Mouse (Mus musculus): ENCODE measurements at regions not wholly inside any gene's neighbourhood (a gene's known extent, or its start where the extent isn't known, plus 50 kb on each side); places are given as distances from the start of the nearest gene placed in this dataset.

GRCm38 (mm10) chr4:56035543-56035942, 503.3 kb upstream of the Klf4 start:
- H3K36me3 ChIP-seq (ENCODE audit: control insufficient read depth, insufficient read depth, low read length): no peaks in the 10 kb centered on the region
- no peak overlapping the region for H3K4me3 ChIP-seq (ENCODE audit: low read depth, low read length)
- no peaks in the 10 kb centered on the region for H3K9me3 ChIP-seq (ENCODE audit: control insufficient read depth, low read length)
- no peaks in the 10 kb centered on the region for H3K4me1 ChIP-seq (ENCODE audit: control insufficient read depth, insufficient read depth, low read length)
- H3K27me3 ChIP-seq (ENCODE audit: control insufficient read depth, insufficient read depth, low read length): no peaks in the 10 kb centered on the region
- H3K27ac ChIP-seq (replicated peaks; ENCODE audit: low read depth, low read length): no peak overlapping the region
- DNase-seq (ENCODE audit: low spot score) (no peak), ATAC-seq (ENCODE audit: insufficient number of reproducible peaks, low FRiP score, low TSS enrichment, low read depth) (no peak)
- H3K4me2 ChIP-seq (ENCODE audit: low read depth, severe bottlenecking): no peak overlapping the region
- 72% methylated on average over 5 of the region's 5 CpGs for WGBS
- H3K9ac ChIP-seq (ENCODE audit: low read length): no peak overlapping the region

GRCm38 (mm10) chr4:56028441-56028840, 496.2 kb upstream of the Klf4 start:
- Histone ChIP-seq H3K9ac (ENCODE audit: low read length) (no peak overlapping the region), H3K4me2 (ENCODE audit: low read depth, severe bottlenecking) (no peak overlapping the region), H3K27me3 (ENCODE audit: control insufficient read depth, insufficient read depth, low read length) (no peaks in the 10 kb centered on the region), H3K27ac (replicated peaks; ENCODE audit: low read depth, low read length) (no peak overlapping the region), H3K36me3 (ENCODE audit: control insufficient read depth, insufficient read depth, low read length) (no peaks in the 10 kb centered on the region), H3K9me3 (ENCODE audit: control insufficient read depth, low read length) (no peaks in the 10 kb centered on the region), H3K4me1 (ENCODE audit: control insufficient read depth, insufficient read depth, low read length) (no peaks in the 10 kb centered on the region), H3K4me3 (ENCODE audit: low read depth, low read length) (no peak overlapping the region)
- DNase-seq (ENCODE audit: low spot score) (no peak), ATAC-seq (ENCODE audit: insufficient number of reproducible peaks, low FRiP score, low TSS enrichment, low read depth) (no peak)
- WGBS: 85% methylated on average over 3 of the region's 3 CpGs

GRCm38 (mm10) chr4:56027258-56027657, 495.0 kb upstream of the Klf4 start:
- no peak for DNase-seq (ENCODE audit: low spot score)

GRCm38 (mm10) chr4:56024478-56024877, 492.2 kb upstream of the Klf4 start:
- Histone ChIP-seq H3K36me3 (ENCODE audit: control insufficient read depth, insufficient read depth, low read length) (no peaks in the 10 kb centered on the region), H3K4me3 (ENCODE audit: low read depth, low read length) (no peak overlapping the region), H3K9ac (ENCODE audit: low read length) (no peak overlapping the region), H3K9me3 (ENCODE audit: control insufficient read depth, low read length) (no peaks in the 10 kb centered on the region), H3K4me1 (ENCODE audit: control insufficient read depth, insufficient read depth, low read length) (no peaks in the 10 kb centered on the region), H3K27ac (replicated peaks; ENCODE audit: low read depth, low read length) (no peak overlapping the region), H3K27me3 (ENCODE audit: control insufficient read depth, insufficient read depth, low read length) (no peaks in the 10 kb centered on the region), H3K4me2 (ENCODE audit: low read depth, severe bottlenecking) (no peak overlapping the region)
- no peak for DNase-seq (ENCODE audit: low spot score)
- no peak for ATAC-seq (ENCODE audit: insufficient number of reproducible peaks, low FRiP score, low TSS enrichment, low read depth)

More at GRCm38 (mm10) chr4:56027258-56027657, 495.0 kb upstream of the Klf4 start:
- no peak overlapping the region for H3K9ac ChIP-seq (ENCODE audit: low read length)
- 89% methylated on average over 6 of the region's 6 CpGs for WGBS
- no peaks in the 10 kb centered on the region for H3K4me1 ChIP-seq (ENCODE audit: control insufficient read depth, insufficient read depth, low read length)
- H3K4me3 ChIP-seq (ENCODE audit: low read depth, low read length): no peak overlapping the region
- H3K36me3 ChIP-seq (ENCODE audit: control insufficient read depth, insufficient read depth, low read length): no peaks in the 10 kb centered on the region
- H3K4me2 ChIP-seq (ENCODE audit: low read depth, severe bottlenecking): no peak overlapping the region
- no peak for ATAC-seq (ENCODE audit: insufficient number of reproducible peaks, low FRiP score, low TSS enrichment, low read depth)
- H3K27ac ChIP-seq (replicated peaks; ENCODE audit: low read depth, low read length): no peak overlapping the region
- no peaks in the 10 kb centered on the region for H3K9me3 ChIP-seq (ENCODE audit: control insufficient read depth, low read length)
- H3K27me3 ChIP-seq (ENCODE audit: control insufficient read depth, insufficient read depth, low read length): no peaks in the 10 kb centered on the region

- no peak overlapping the region for H3K4me2 ChIP-seq (ENCODE audit: low read depth, severe bottlenecking)
- H3K36me3 ChIP-seq (ENCODE audit: control insufficient read depth, insufficient read depth, low read length): no peaks in the 10 kb centered on the region
- no peaks in the 10 kb centered on the region for H3K4me1 ChIP-seq (ENCODE audit: control insufficient read depth, insufficient read depth, low read length)
- H3K27ac ChIP-seq (replicated peaks; ENCODE audit: low read depth, low read length): no peak overlapping the region
- no peak overlapping the region for H3K9ac ChIP-seq (ENCODE audit: low read length)
- no peaks in the 10 kb centered on the region for H3K9me3 ChIP-seq (ENCODE audit: control insufficient read depth, low read length)
- no peaks in the 10 kb centered on the region for H3K27me3 ChIP-seq (ENCODE audit: control insufficient read depth, insufficient read depth, low read length)
- DNase-seq (ENCODE audit: low spot score) (no peak), ATAC-seq (ENCODE audit: insufficient number of reproducible peaks, low FRiP score, low TSS enrichment, low read depth) (no peak)
- WGBS: 92% methylated on average over 8 of the region's 8 CpGs
- H3K4me3 ChIP-seq (ENCODE audit: low read depth, low read length): no peak overlapping the region
These were observed 485.9 kb upstream of the Klf4 start for GRCm38 (mm10) chr4:56018212-56018611.

GRCm38 (mm10) chr4:56015481-56015880, 483.2 kb upstream of the Klf4 start:
- Histone ChIP-seq H3K9ac (ENCODE audit: low read length) (no peak overlapping the region), H3K27me3 (ENCODE audit: control insufficient read depth, insufficient read depth, low read length) (no peaks in the 10 kb centered on the region), H3K4me2 (ENCODE audit: low read depth, severe bottlenecking) (no peak overlapping the region), H3K36me3 (ENCODE audit: control insufficient read depth, insufficient read depth, low read length) (no peaks in the 10 kb centered on the region), H3K4me3 (ENCODE audit: low read depth, low read length) (no peak overlapping the region), H3K9me3 (ENCODE audit: control insufficient read depth, low read length) (no peaks in the 10 kb centered on the region), H3K4me1 (ENCODE audit: control insufficient read depth, insufficient read depth, low read length) (no peaks in the 10 kb centered on the region), H3K27ac (replicated peaks; ENCODE audit: low read depth, low read length) (no peak overlapping the region)
- 91% methylated on average over 7 of the region's 7 CpGs for whole genome bisulfite sequencing
- no peak for DNase-seq (ENCODE audit: low spot score)
- no peak for ATAC-seq (ENCODE audit: insufficient number of reproducible peaks, low FRiP score, low TSS enrichment, low read depth)

- Histone ChIP-seq H3K36me3 (ENCODE audit: control insufficient read depth, insufficient read depth, low read length) (no peaks in the 10 kb centered on the region), H3K9ac (ENCODE audit: low read length) (no peak overlapping the region), H3K4me3 (ENCODE audit: low read depth, low read length) (no peak overlapping the region), H3K27ac (replicated peaks; ENCODE audit: low read depth, low read length) (no peak overlapping the region), H3K4me1 (ENCODE audit: control insufficient read depth, insufficient read depth, low read length) (no peaks in the 10 kb centered on the region), H3K4me2 (ENCODE audit: low read depth, severe bottlenecking) (no peak overlapping the region), H3K9me3 (ENCODE audit: control insufficient read depth, low read length) (no peaks in the 10 kb centered on the region), H3K27me3 (ENCODE audit: control insufficient read depth, insufficient read depth, low read length) (no peaks in the 10 kb centered on the region)
- ATAC-seq (ENCODE audit: insufficient number of reproducible peaks, low FRiP score, low TSS enrichment, low read depth) (no peak), DNase-seq (ENCODE audit: low spot score) (no peak)
- WGBS: 76% methylated on average over 2 of the region's 2 CpGs
These were observed 476.0 kb upstream of the Klf4 start for GRCm38 (mm10) chr4:56008287-56008686.

- no peaks in the 10 kb centered on the region for H3K36me3 ChIP-seq (ENCODE audit: control insufficient read depth, insufficient read depth, low read length)
- WGBS: 81% methylated on average over 5 of the region's 5 CpGs
- ATAC-seq (ENCODE audit: insufficient number of reproducible peaks, low FRiP score, low TSS enrichment, low read depth) (no peak), DNase-seq (ENCODE audit: low spot score) (no peak)
- H3K9me3 ChIP-seq (ENCODE audit: control insufficient read depth, low read length): no peaks in the 10 kb centered on the region
- no peak overlapping the region for H3K9ac ChIP-seq (ENCODE audit: low read length)
- H3K27me3 ChIP-seq (ENCODE audit: control insufficient read depth, insufficient read depth, low read length): no peaks in the 10 kb centered on the region
- no peak overlapping the region for H3K4me2 ChIP-seq (ENCODE audit: low read depth, severe bottlenecking)
- H3K27ac ChIP-seq (replicated peaks; ENCODE audit: low read depth, low read length): no peak overlapping the region
- no peak overlapping the region for H3K4me3 ChIP-seq (ENCODE audit: low read depth, low read length)
- H3K4me1 ChIP-seq (ENCODE audit: control insufficient read depth, insufficient read depth, low read length): no peaks in the 10 kb centered on the region
These were observed 472.0 kb upstream of the Klf4 start for GRCm38 (mm10) chr4:56004227-56004626.

- Histone ChIP-seq H3K9me3 (ENCODE audit: control insufficient read depth, low read length) (no peaks in the 10 kb centered on the region), H3K4me1 (ENCODE audit: control insufficient read depth, insufficient read depth, low read length) (no peaks in the 10 kb centered on the region), H3K27me3 (ENCODE audit: control insufficient read depth, insufficient read depth, low read length) (no peaks in the 10 kb centered on the region), H3K36me3 (ENCODE audit: control insufficient read depth, insufficient read depth, low read length) (no peaks in the 10 kb centered on the region), H3K4me2 (ENCODE audit: low read depth, severe bottlenecking) (no peak overlapping the region), H3K4me3 (ENCODE audit: low read depth, low read length) (no peak overlapping the region), H3K27ac (replicated peaks; ENCODE audit: low read depth, low read length) (no peak overlapping the region), H3K9ac (ENCODE audit: low read length) (no peak overlapping the region)
- 87% methylated on average over 3 of the region's 3 CpGs for WGBS
- DNase-seq (ENCODE audit: low spot score) (no peak), ATAC-seq (ENCODE audit: insufficient number of reproducible peaks, low FRiP score, low TSS enrichment, low read depth) (no peak)
These were observed 469.1 kb upstream of the Klf4 start for GRCm38 (mm10) chr4:56001312-56001731.

Data from limb, embryonic 11.5 days (tissue).